Mouse (Mus musculus) spleen, adult 2 months (tissue): ENCODE results near the gene Mzf1.

Experiments
- CTCF ChIP-seq: fragments of 200-500 bp; IDR thresholded peaks from 2 replicates; pipeline ENCODE4 v1.5.1; 2011; ENCODE audit warnings: mild to moderate bottlenecking, inconsistent platforms; ENCODE audit not compliant: insufficient read depth, insufficient read length, insufficient replicate concordance; ENCODE audit errors: extremely low read depth
- POLR2A ChIP-seq: fragments of 200-500 bp; IDR thresholded peaks from 2 replicates; pipeline ENCODE4 v1.6.1; 2011; ENCODE audit warnings: low read depth, low read length, inconsistent platforms

DNA sequence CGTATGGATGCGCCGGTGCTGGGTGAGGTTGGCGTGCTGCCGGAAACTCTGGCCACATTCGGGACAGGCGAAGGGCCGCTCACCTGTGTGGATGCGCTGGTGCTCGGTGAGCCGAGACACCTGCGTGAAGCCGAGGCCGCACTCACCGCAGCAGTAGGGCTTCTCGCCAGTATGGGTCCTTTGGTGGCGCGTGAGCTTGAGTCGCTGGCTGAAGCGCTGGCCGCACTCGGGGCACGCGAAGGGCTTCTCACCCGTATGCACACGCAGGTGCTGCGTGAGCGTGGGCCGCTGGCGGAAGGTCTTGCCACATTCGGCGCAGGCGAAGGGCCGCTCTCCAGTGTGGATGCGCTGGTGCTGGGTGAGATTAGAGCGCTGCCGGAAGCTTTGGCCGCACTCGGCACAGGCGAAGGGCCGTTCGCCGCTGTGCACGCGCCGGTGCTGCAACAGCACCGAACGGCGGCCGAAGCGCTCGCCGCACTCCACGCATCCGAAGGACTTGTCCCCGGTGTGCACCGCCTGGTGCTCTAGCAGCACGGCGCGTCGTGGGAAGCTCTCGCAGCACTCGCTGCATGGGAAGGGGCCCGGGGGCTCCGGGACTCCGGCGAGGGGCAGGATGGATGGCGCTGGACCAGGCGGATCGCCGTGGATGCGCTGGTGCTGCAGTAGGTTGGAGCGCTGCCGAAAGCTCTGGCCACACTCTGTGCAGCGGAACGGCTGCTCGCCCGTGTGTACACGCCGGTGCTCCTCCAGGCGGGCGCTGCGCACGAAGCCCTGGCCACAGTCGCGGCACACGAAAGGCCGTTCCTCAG is 10.9 kb downstream of the Mzf1 start:
- no peak for TF ChIP-seq CTCF
- no peak for TF ChIP-seq POLR2A
